Mouse (Mus musculus): ENCODE measurements around the gene Iqch.
A peak's percentile ranks its signal among the peaks of the same experiment; 100 is the strongest.

Gene Iqch

GRCm38 (mm10) chr9:63382761-63383160, 219.5 kb downstream of the Iqch start:
- no peak for ATAC-seq (ENCODE audit: insufficient number of reproducible peaks, low FRiP score, low TSS enrichment)

GRCm38 (mm10) chr9:63380326-63380725, 222.0 kb downstream of the Iqch start:
- no peak for ATAC-seq (ENCODE audit: insufficient number of reproducible peaks, low FRiP score, low TSS enrichment)

- ATAC-seq (ENCODE audit: insufficient number of reproducible peaks, low FRiP score, low TSS enrichment): no peak
These were observed 224.1 kb downstream of the Iqch start for GRCm38 (mm10) chr9:63378174-63378573.

GRCm38 (mm10) chr9:63377270-63378142, 224.8 kb downstream of the Iqch start, which contains the start of gene Map2k5:
Gene Map2k5, minus strand, starts transcription at chr9:63377902.
- peak; percentile 91 for ATAC-seq (ENCODE audit: insufficient number of reproducible peaks, low FRiP score, low TSS enrichment)

GRCm38 (mm10) chr9:63373315-63373714, 229.0 kb downstream of the Iqch start:
- ATAC-seq (ENCODE audit: insufficient number of reproducible peaks, low FRiP score, low TSS enrichment): no peak

- ATAC-seq (ENCODE audit: insufficient number of reproducible peaks, low FRiP score, low TSS enrichment): no peak
These were observed 229.8 kb downstream of the Iqch start for GRCm38 (mm10) chr9:63372541-63372940.

Measured in cerebellum, adult (tissue).